Mouse (Mus musculus): ENCODE data around the gene Gm14137. TPM values are rescaled to one million over a fixed set of nuclear protein-coding genes. Genes with fewer than 3 reads are reported as not detected.

Gene Gm14137
- polyA plus RNA-seq, 3 experiments from 2014 or later, result 0.23 to 0.95 (median 0.47) TPM

- ATAC-seq, result no peak
These were observed 1.3 kb upstream of the Gm14137 start for GRCm38 (mm10) chr2:119172862-119173576.

GRCm38 (mm10) chr2:119174866-119175265 lies 557 bp downstream of the Gm14137 start:
- no peak for ATAC-seq

GRCm38 (mm10) chr2:119175614-119176013 lies 1.3 kb downstream of the Gm14137 start:
- ATAC-seq, result no peak

- no peak for ATAC-seq
These were observed 2.5 kb downstream of the Gm14137 start for GRCm38 (mm10) chr2:119176761-119177160.

GRCm38 (mm10) chr2:119177384-119177939 lies 3.2 kb downstream of the Gm14137 start:
- ATAC-seq, result no peak

GRCm38 (mm10) chr2:119182914-119183313 lies 8.6 kb downstream of the Gm14137 start:
- no peak for ATAC-seq

GRCm38 (mm10) chr2:119189029-119189710 lies 14.9 kb downstream of the Gm14137 start:
- ATAC-seq, result peak; percentile 95

- ATAC-seq, result no peak
These were observed 16.7 kb downstream of the Gm14137 start for GRCm38 (mm10) chr2:119190969-119191368.

- no peak for ATAC-seq
These were observed 19.8 kb downstream of the Gm14137 start for GRCm38 (mm10) chr2:119194140-119194539.

GRCm38 (mm10) chr2:119196316-119197108 lies 22.2 kb downstream of the Gm14137 start:
- no peak for ATAC-seq

GRCm38 (mm10) chr2:119197493-119197892 lies 23.2 kb downstream of the Gm14137 start:
- no peak for ATAC-seq

- ATAC-seq, result no peak
These were observed 23.7 kb downstream of the Gm14137 start for GRCm38 (mm10) chr2:119198049-119198448.

GRCm38 (mm10) chr2:119198934-119199333 lies 24.6 kb downstream of the Gm14137 start:
- no peak for ATAC-seq

- ATAC-seq, result no peak
These were observed 28.7 kb downstream of the Gm14137 start for GRCm38 (mm10) chr2:119202914-119203453.

GRCm38 (mm10) chr2:119203871-119204460 lies 29.7 kb downstream of the Gm14137 start:
- no peak for ATAC-seq

- ATAC-seq, result no peak
These were observed 33.6 kb downstream of the Gm14137 start for GRCm38 (mm10) chr2:119207961-119208343.

- peak; percentile 98 for ATAC-seq
These were observed 34.3 kb downstream of the Gm14137 start, which contains the start of the genes Zfyve19 and Dnajc17 for GRCm38 (mm10) chr2:119208344-119209175. Gene Zfyve19 (plus strand): TSS chr2:119208617. Gene Dnajc17 (minus strand): TSS chr2:119208795.

GRCm38 (mm10) chr2:119209176-119209507 lies 34.8 kb downstream of the Gm14137 start:
- peak; percentile 12 for ATAC-seq
